Mouse (Mus musculus) heart, embryonic 12.5 days (tissue): ENCODE measurements at regions not wholly inside any gene's neighbourhood (a gene's known extent, or its start where the extent isn't known, plus 50 kb on each side); places are given as distances from the start of the nearest gene placed in this dataset.

Experiments
- ATAC-seq: fragments of 200-750 bp; cut with Nextera tagmentation; 2 replicates; pipeline ENCODE4 v1.8.0; 2017; ENCODE audit warnings: moderate TSS enrichment, moderate library complexity; ENCODE audit not compliant: insufficient number of reproducible peaks, low FRiP score
- H3K27ac ChIP-seq: fragments of 300-500 bp; sonication (generic); 2 replicates; pipeline ENCODE4 v1.5.1; 2016; ENCODE audit warnings: mild to moderate bottlenecking, moderate library complexity; ENCODE audit not compliant: poor library complexity, severe bottlenecking
- H3K27me3 ChIP-seq: fragments of 300-500 bp; sonication (generic); replicated peaks from 2 replicates; pipeline ENCODE4 v1.6.1; 2016; ENCODE audit warnings: mild to moderate bottlenecking, moderate library complexity
- H3K36me3 ChIP-seq: fragments of 300-500 bp; sonication (generic); 2 replicates; pipeline ENCODE4 v1.6.1; 2016; ENCODE audit warnings: mild to moderate bottlenecking, moderate library complexity
- H3K4me1 ChIP-seq: fragments of 300-500 bp; sonication (generic); replicated peaks from 2 replicates; pipeline ENCODE4 v1.6.1; 2016; ENCODE audit warnings: mild to moderate bottlenecking
- H3K4me2 ChIP-seq: fragments of 300-500 bp; sonication (generic); 2 replicates; pipeline ENCODE4 v1.6.1; 2016; ENCODE audit warnings: mild to moderate bottlenecking, moderate library complexity
- H3K4me3 ChIP-seq: fragments of 300-500 bp; sonication (generic); 2 replicates; pipeline ENCODE4 v1.5.1; 2016; ENCODE audit warnings: mild to moderate bottlenecking
- H3K9ac ChIP-seq: fragments of 300-500 bp; sonication (generic); 2 replicates; pipeline ENCODE4 v1.6.1; 2016; ENCODE audit warnings: mild to moderate bottlenecking, moderate library complexity
- H3K9me3 ChIP-seq: fragments of 300-500 bp; sonication (generic); replicated peaks from 2 replicates; pipeline ENCODE4 v1.6.1; 2016; ENCODE audit warnings: mild to moderate bottlenecking, moderate library complexity
- WGBS: fragments of 180-500 bp; shearing (Covaris S2); methylation state at CpG from one replicate; pipeline ENCODE4 v1.1.7; 2016; 5-methylcytosine and 5-hydroxymethylcytosine counted together

GRCm38 (mm10) chr12:26184701-26185460 lies 230.2 kb downstream of the Rnf144a start:
- no peak for ATAC-seq

GRCm38 (mm10) chr12:26183021-26183420 lies 232.0 kb downstream of the Rnf144a start:
- Histone ChIP-seq H3K4me2 (no peak overlapping the region), H3K9ac (no peak overlapping the region), H3K4me1 (no peaks in the 10 kb centered on the region), H3K27me3 (0 out of 2 replicates have a peak, but pooled peaks cover 2% of the 10 kb centered on the region), H3K27ac (no peak overlapping the region), H3K36me3 (no peaks in the 10 kb centered on the region), H3K4me3 (no peak overlapping the region), H3K9me3 (no peaks in the 10 kb centered on the region)
- ATAC-seq, result no peak
- WGBS, result 74% methylated on average over 2 of the region's 2 CpGs

More at GRCm38 (mm10) chr12:26184701-26185460, 230.2 kb downstream of the Rnf144a start:
- H3K36me3 ChIP-seq, result no peaks in the 10 kb centered on the region
- H3K27ac ChIP-seq, result no peak overlapping the region
- 79% methylated on average over 5 of the region's 5 CpGs for WGBS
- no peaks in the 10 kb centered on the region for H3K9me3 ChIP-seq
- H3K27me3 ChIP-seq, result no peaks in the 10 kb centered on the region
- H3K4me3 ChIP-seq, result no peak overlapping the region
- no peaks in the 10 kb centered on the region for H3K4me1 ChIP-seq
- no peak overlapping the region for H3K4me2 ChIP-seq
- no peak overlapping the region for H3K9ac ChIP-seq

GRCm38 (mm10) chr12:26180846-26181245 lies 234.2 kb downstream of the Rnf144a start:
- 79% methylated on average over 7 of the region's 7 CpGs for WGBS
- H3K36me3 ChIP-seq, result no peaks in the 10 kb centered on the region
- H3K4me1 ChIP-seq, result peaks cover 8% of the 10 kb centered on the region; the same call in 1 of the 2 replicates
- H3K9me3 ChIP-seq, result no peaks in the 10 kb centered on the region
- H3K4me2 ChIP-seq, result no peak overlapping the region
- H3K27me3 ChIP-seq, result 0 out of 2 replicates have a peak, but pooled peaks cover 2% of the 10 kb centered on the region
- ATAC-seq, result no peak
- no peak overlapping the region for H3K9ac ChIP-seq
- no peak overlapping the region for H3K4me3 ChIP-seq
- H3K27ac ChIP-seq, result no peak overlapping the region

- H3K4me2 ChIP-seq, result peak overlapping the region; percentile 50
- ATAC-seq, result 0 out of 2 replicates have a peak, but pooled peaks have one; percentile 48
These were observed 238.8 kb downstream of the Rnf144a start for GRCm38 (mm10) chr12:26176231-26176662.

GRCm38 (mm10) chr12:26163416-26163815 lies 251.6 kb downstream of the Rnf144a start:
- Histone ChIP-seq H3K27ac (no peak overlapping the region), H3K4me3 (no peak overlapping the region), H3K9ac (no peak overlapping the region), H3K27me3 (no peaks in the 10 kb centered on the region), H3K9me3 (no peaks in the 10 kb centered on the region), H3K4me1 (peaks cover 3% of the 10 kb centered on the region), H3K4me2 (no peak overlapping the region), H3K36me3 (no peaks in the 10 kb centered on the region)
- 64% methylated on average over 3 of the region's 3 CpGs for WGBS
- ATAC-seq, result no peak

More at GRCm38 (mm10) chr12:26176231-26176662, 238.8 kb downstream of the Rnf144a start:
- H3K9me3 ChIP-seq, result no peaks in the 10 kb centered on the region
- H3K4me1 ChIP-seq, result peaks cover 8% of the 10 kb centered on the region; the same call in 1 of the 2 replicates
- H3K27me3 ChIP-seq, result peaks cover 5% of the 10 kb centered on the region; the same call in 1 of the 2 replicates
- no peak overlapping the region for H3K27ac ChIP-seq
- H3K36me3 ChIP-seq, result no peaks in the 10 kb centered on the region
- WGBS, result 17% methylated on average over 10 of the region's 10 CpGs
- no peak overlapping the region for H3K4me3 ChIP-seq
- H3K9ac ChIP-seq, result no peak overlapping the region

GRCm38 (mm10) chr12:26160861-26161615 lies 254.0 kb downstream of the Rnf144a start:
- no peak overlapping the region for H3K9ac ChIP-seq
- H3K4me3 ChIP-seq, result no peak overlapping the region
- H3K4me2 ChIP-seq, result no peak overlapping the region
- no peaks in the 10 kb centered on the region for H3K9me3 ChIP-seq
- 83% methylated on average over 11 of the region's 11 CpGs for WGBS
- no peak for ATAC-seq
- no peaks in the 10 kb centered on the region for H3K36me3 ChIP-seq
- peaks cover 3% of the 10 kb centered on the region for H3K4me1 ChIP-seq
- no peak overlapping the region for H3K27ac ChIP-seq
- no peaks in the 10 kb centered on the region for H3K27me3 ChIP-seq

- no peaks in the 10 kb centered on the region for H3K9me3 ChIP-seq
- no peak overlapping the region for H3K4me2 ChIP-seq
- no peaks in the 10 kb centered on the region for H3K4me1 ChIP-seq
- no peak for ATAC-seq
- 71% methylated on average over 8 of the region's 8 CpGs for WGBS
- H3K4me3 ChIP-seq, result no peak overlapping the region
- H3K27me3 ChIP-seq, result no peaks in the 10 kb centered on the region
- no peaks in the 10 kb centered on the region for H3K36me3 ChIP-seq
- no peak overlapping the region for H3K27ac ChIP-seq
- no peak overlapping the region for H3K9ac ChIP-seq
These were observed 262.1 kb downstream of the Rnf144a start for GRCm38 (mm10) chr12:26152992-26153391.

- Histone ChIP-seq H3K27ac (no peak overlapping the region), H3K4me3 (no peak overlapping the region), H3K9me3 (no peaks in the 10 kb centered on the region), H3K4me2 (no peak overlapping the region), H3K4me1 (no peaks in the 10 kb centered on the region), H3K9ac (no peak overlapping the region), H3K36me3 (no peaks in the 10 kb centered on the region), H3K27me3 (no peaks in the 10 kb centered on the region)
- 67% methylated on average over 3 of the region's 3 CpGs for WGBS
- ATAC-seq, result no peak
These were observed 268.7 kb downstream of the Rnf144a start for GRCm38 (mm10) chr12:26146336-26146735.

GRCm38 (mm10) chr12:26145085-26145714 lies 269.9 kb downstream of the Rnf144a start:
- Histone ChIP-seq H3K27ac (no peak overlapping the region), H3K9ac (no peak overlapping the region), H3K27me3 (no peaks in the 10 kb centered on the region), H3K4me1 (no peaks in the 10 kb centered on the region), H3K9me3 (no peaks in the 10 kb centered on the region), H3K36me3 (no peaks in the 10 kb centered on the region), H3K4me3 (no peak overlapping the region), H3K4me2 (no peak overlapping the region)
- ATAC-seq, result no peak
- 58% methylated on average over 6 of the region's 6 CpGs for WGBS

GRCm38 (mm10) chr12:26144616-26145015 lies 270.4 kb downstream of the Rnf144a start:
- ATAC-seq, result no peak
- no peak overlapping the region for H3K4me2 ChIP-seq
- H3K9ac ChIP-seq, result no peak overlapping the region
- 39% methylated on average over 3 of the region's 3 CpGs for WGBS
- no peaks in the 10 kb centered on the region for H3K4me1 ChIP-seq
- no peak overlapping the region for H3K27ac ChIP-seq
- no peaks in the 10 kb centered on the region for H3K36me3 ChIP-seq
- H3K27me3 ChIP-seq, result no peaks in the 10 kb centered on the region
- H3K4me3 ChIP-seq, result no peak overlapping the region
- H3K9me3 ChIP-seq, result no peaks in the 10 kb centered on the region

- Histone ChIP-seq H3K4me1 (no peaks in the 10 kb centered on the region), H3K36me3 (no peaks in the 10 kb centered on the region), H3K27ac (no peak overlapping the region), H3K9me3 (no peaks in the 10 kb centered on the region), H3K27me3 (no peaks in the 10 kb centered on the region), H3K4me2 (no peak overlapping the region), H3K4me3 (no peak overlapping the region), H3K9ac (no peak overlapping the region)
- WGBS, result 80% methylated on average over 6 of the region's 6 CpGs
- ATAC-seq, result no peak
These were observed 271.6 kb downstream of the Rnf144a start for GRCm38 (mm10) chr12:26143411-26143810.
